Mouse (Mus musculus) forebrain, embryonic 13.5 days (tissue): ENCODE data around the gene Lrrc8d. TPM values are rescaled to one million over a fixed set of nuclear protein-coding genes. Genes with fewer than 3 reads are reported as not detected.
"Not testable (repeated sequence)": the region's sequence is repeated elsewhere in the genome, so short reads cannot be mapped to it uniquely, and the experiment has no call there.

Source experiments
- ATAC-seq: fragments of 200-750 bp; cut with Nextera tagmentation; 2 replicates; pipeline ENCODE4 v1.8.0; 2017
- H3K27ac ChIP-seq: fragments of 300-500 bp; sonication (generic); 2 replicates; pipeline ENCODE4 v1.5.1; 2015; ENCODE audit warnings: inconsistent platforms, mild to moderate bottlenecking, moderate library complexity
- H3K27me3 ChIP-seq: fragments of 300-500 bp; sonication (generic); 2 replicates; pipeline ENCODE4 v1.6.1; 2015; ENCODE audit warnings: mild to moderate bottlenecking, inconsistent platforms
- H3K36me3 ChIP-seq: fragments of 300-500 bp; sonication (generic); 2 replicates; pipeline ENCODE4 v1.6.1; 2015; ENCODE audit warnings: mild to moderate bottlenecking, inconsistent platforms; ENCODE audit not compliant: poor library complexity, severe bottlenecking
- H3K4me1 ChIP-seq: fragments of 300-500 bp; sonication (generic); 2 replicates; pipeline ENCODE4 v1.6.1; 2015; ENCODE audit warnings: inconsistent platforms
- H3K4me2 ChIP-seq: fragments of 300-500 bp; sonication (generic); 2 replicates; pipeline ENCODE4 v1.6.1; 2015; ENCODE audit warnings: inconsistent platforms, mild to moderate bottlenecking, moderate library complexity
- H3K4me3 ChIP-seq: fragments of 300-500 bp; sonication (generic); 2 replicates; pipeline ENCODE4 v1.5.1; 2015; ENCODE audit warnings: mild to moderate bottlenecking, inconsistent platforms
- H3K9ac ChIP-seq: fragments of 300-500 bp; sonication (generic); 2 replicates; pipeline ENCODE4 v1.6.1; 2015; ENCODE audit warnings: mild to moderate bottlenecking, inconsistent platforms
- H3K9me3 ChIP-seq: fragments of 300-500 bp; sonication (generic); replicated peaks from 2 replicates; pipeline ENCODE4 v1.6.1; 2016; ENCODE audit warnings: inconsistent platforms
- WGBS: fragments of 180-500 bp; shearing (Covaris S2); methylation state at CpG from one replicate; pipeline ENCODE4 v1.1.7; 2015; 5-methylcytosine and 5-hydroxymethylcytosine counted together
- polyA plus RNA-seq: library from polyadenylated mRNA; unstranded; fragments of >200 nt; fragmentation: Nextera tagmentation; extraction: Ambion mirVana; gene quantifications from 2 replicates; pipeline ENCODE4 v1.2.1, GENCODE M21; 2015

Gene Lrrc8d
- polyA plus RNA-seq, 1 experiment from 2014 or later = 27.2 TPM

DNA sequence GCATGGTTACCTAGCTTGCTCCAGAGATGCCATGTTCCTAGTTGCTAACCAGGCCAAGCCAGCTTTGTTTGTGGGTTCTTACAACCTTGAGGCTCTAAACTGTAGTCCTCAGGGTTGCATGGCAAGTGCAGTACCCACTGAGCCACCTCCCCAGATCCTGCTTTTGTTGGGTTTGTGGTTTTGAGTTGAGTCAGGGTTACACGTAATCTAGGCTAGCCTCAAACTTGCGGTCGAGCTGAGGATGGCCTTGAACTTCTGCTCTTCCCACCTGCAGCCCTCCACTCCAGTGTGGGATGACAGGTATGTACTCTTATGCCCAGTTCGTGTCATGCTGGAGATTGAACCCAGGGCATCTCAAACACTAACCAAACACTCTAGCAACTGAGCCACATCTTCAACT is 24.3 kb upstream of the Lrrc8d start:
- no peaks in the 10 kb centered on the region for H3K9me3 ChIP-seq
- no peaks in the 10 kb centered on the region for H3K27me3 ChIP-seq
- H3K27ac ChIP-seq = no peak overlapping the region
- ATAC-seq = no peak
- no peak overlapping the region for H3K4me2 ChIP-seq
- no peaks in the 10 kb centered on the region for H3K36me3 ChIP-seq
- H3K4me3 ChIP-seq = no peak overlapping the region
- H3K4me1 ChIP-seq = peaks cover 6% of the 10 kb centered on the region; the same call in 1 of the 2 replicates
- 86% methylated on average over 4 of the region's 4 CpGs for WGBS
- no peak overlapping the region for H3K9ac ChIP-seq

DNA sequence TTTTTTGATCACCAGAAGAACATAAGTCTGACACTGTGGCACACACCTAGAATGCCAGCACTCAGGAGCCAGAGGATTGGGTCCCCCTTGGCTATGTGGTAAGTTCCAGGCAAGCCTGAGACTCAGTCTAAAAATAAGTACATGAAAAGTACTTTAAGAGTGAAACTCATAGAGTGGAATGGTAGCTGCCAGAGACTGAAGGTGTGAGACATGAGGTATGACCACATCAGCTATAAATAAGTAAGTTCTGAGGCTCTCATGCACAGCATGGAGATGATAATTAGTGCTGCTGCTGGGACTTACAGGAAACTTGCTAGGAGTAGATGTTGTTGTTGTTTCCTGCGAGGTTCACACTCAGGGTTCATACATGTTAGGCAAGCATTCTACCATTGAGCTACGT is 22.7 kb upstream of the Lrrc8d start:
- no peak overlapping the region for H3K27ac ChIP-seq
- no peak overlapping the region for H3K4me2 ChIP-seq
- H3K4me3 ChIP-seq = no peak overlapping the region
- peaks cover 7% of the 10 kb centered on the region; the same call in 1 of the 2 replicates for H3K4me1 ChIP-seq
- H3K27me3 ChIP-seq = no peaks in the 10 kb centered on the region
- 93% methylated on average over 2 of the region's 2 CpGs for WGBS
- no peak for ATAC-seq
- no peaks in the 10 kb centered on the region for H3K9me3 ChIP-seq
- H3K9ac ChIP-seq = no peak overlapping the region
- no peaks in the 10 kb centered on the region for H3K36me3 ChIP-seq

DNA sequence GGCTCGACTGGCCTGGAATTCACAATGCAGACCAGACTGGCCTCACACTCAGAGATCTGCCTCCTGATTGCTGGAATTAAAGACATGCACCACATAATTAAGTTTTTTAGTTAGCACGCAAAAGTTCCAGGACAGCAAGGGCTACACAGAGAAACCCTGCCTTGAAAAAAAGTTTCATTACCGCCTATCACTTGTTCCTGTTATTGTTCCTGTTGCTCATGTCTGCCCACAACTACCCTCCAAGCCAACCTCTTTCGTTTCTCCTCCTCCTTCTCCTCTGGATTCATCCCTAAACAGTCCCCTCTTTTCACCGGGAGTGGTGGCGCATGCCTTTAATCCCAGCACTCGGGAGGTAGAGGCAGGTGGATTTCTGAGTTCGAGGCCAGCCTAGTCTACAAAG is 21.5 kb upstream of the Lrrc8d start:
- Histone ChIP-seq H3K9ac (no peak overlapping the region), H3K27ac (no peak overlapping the region), H3K4me2 (no peak overlapping the region), H3K9me3 (no peaks in the 10 kb centered on the region), H3K27me3 (no peaks in the 10 kb centered on the region), H3K4me3 (no peak overlapping the region), H3K4me1 (peaks cover 7% of the 10 kb centered on the region; the same call in 1 of the 2 replicates), H3K36me3 (no peaks in the 10 kb centered on the region)
- WGBS = 85% methylated on average over 8 of the region's 8 CpGs
- ATAC-seq = no peak

GRCm38 (mm10) chr5:105679261-105679660 is 20.5 kb upstream of the Lrrc8d start:
- WGBS = 50% methylated on average over 4 of the region's 4 CpGs
- Histone ChIP-seq H3K27me3 (no peaks in the 10 kb centered on the region), H3K4me2 (no peak overlapping the region), H3K27ac (no peak overlapping the region), H3K4me1 (peaks cover 12% of the 10 kb centered on the region; the same call in 1 of the 2 replicates), H3K9ac (no peak overlapping the region), H3K9me3 (no peaks in the 10 kb centered on the region), H3K4me3 (no peak overlapping the region), H3K36me3 (no peaks in the 10 kb centered on the region)
- no peak for ATAC-seq

DNA sequence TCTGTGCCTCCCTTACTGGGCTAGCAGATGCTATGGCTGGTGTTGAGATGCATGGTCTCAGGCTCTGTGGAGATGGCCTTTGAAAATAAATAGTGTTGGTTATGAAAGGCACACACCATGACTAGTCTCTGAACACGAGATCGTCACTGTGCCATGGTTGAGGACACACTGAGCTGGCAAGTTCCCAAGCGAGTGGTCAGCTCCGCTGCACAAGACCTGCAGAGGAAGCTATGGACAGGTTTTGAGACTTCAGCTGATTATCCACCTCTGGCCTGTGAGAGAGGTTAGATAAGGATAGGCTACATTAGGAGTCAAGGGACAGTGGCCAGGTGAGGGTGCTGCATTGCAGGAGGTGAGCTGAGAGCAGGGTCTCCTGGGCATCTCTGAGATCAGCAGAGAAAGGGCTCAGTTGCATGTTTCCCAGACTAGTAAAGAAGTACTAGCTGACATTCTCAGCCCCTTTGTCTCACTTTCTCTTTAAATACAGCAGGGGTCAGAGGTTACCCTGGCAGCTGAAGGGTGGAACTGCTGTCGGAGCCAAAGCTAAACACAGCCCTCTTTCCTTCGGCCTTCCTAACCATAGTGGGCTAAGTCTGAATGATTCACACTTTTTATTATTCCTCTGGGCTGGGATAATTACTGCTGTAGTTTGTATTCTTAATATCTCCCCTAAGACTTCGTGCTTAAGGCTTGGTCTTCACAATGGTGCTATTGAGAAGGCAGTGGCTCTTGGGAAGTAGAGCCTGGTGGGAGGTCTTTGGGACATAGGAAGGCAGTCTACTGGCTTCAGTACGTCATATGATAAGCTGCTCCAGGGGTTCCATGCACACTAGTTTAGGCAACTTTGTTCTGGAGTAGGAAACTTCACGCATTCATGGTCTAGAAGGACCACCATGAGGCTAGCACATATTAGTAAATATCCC is 19.6 kb upstream of the Lrrc8d start:
- WGBS = 40% methylated on average over 9 of the region's 9 CpGs
- Histone ChIP-seq H3K36me3 (no peaks in the 10 kb centered on the region), H3K9ac (no peak overlapping the region), H3K4me1 (peaks cover 12% of the 10 kb centered on the region; the same call in 1 of the 2 replicates), H3K9me3 (no peaks in the 10 kb centered on the region), H3K4me3 (no peak overlapping the region), H3K27ac (no peak overlapping the region), H3K27me3 (no peaks in the 10 kb centered on the region), H3K4me2 (no peak overlapping the region)
- ATAC-seq = no peak

DNA sequence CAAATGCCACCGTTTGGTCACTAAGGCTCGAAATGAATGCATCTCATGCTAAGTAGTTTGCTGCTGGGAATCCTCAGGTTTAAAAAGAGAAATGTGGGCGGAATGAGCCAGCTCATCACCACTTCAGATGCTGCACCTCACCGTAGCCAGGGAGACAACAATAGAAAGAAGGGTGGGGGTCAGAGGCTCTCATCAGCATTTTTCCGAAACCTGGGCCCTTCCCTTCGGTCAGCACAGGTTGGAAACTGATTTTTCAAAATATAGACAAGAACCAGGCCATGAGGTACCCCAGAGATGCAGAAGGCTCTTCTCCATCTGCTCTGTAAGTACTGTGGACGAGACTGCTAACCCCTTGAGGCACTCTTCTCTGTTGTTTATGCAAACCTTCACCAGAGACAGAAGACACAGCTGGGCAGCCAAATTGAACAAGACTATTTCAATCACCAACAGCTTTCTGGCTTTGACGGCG is 17.6 kb upstream of the Lrrc8d start:
- WGBS = 77% methylated on average over 9 of the region's 9 CpGs
- Histone ChIP-seq H3K36me3 (no peaks in the 10 kb centered on the region), H3K4me3 (no peak overlapping the region), H3K9me3 (no peaks in the 10 kb centered on the region), H3K27ac (no peak overlapping the region), H3K4me2 (no peak overlapping the region), H3K9ac (no peak overlapping the region), H3K27me3 (no peaks in the 10 kb centered on the region), H3K4me1 (peaks cover 12% of the 10 kb centered on the region; the same call in 1 of the 2 replicates)
- ATAC-seq = no peak

DNA sequence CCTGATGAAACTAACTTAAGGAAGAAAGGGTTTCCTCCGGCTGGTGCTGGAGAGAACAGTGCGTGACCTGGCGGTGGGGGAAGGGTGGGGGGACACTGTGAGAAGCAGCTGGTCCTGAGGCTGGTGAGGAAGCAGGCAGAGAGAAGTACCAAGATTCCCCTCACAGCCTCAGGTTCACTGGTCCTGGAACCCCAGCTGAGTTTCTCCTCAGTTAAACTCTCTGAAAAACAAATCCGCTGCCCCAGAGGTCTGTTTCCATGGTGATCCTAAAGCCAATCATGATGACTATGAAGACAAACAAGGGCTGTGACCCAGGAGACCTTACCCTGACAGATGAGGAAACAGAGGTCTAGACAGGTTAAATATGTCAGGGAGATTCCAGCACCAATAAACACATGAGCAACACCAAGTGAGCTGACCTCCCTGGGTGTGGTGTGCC is 15.8 kb upstream of the Lrrc8d start:
- Histone ChIP-seq H3K4me1 (peaks cover 12% of the 10 kb centered on the region; the same call in 1 of the 2 replicates), H3K4me3 (no peak overlapping the region), H3K36me3 (no peaks in the 10 kb centered on the region), H3K27me3 (no peaks in the 10 kb centered on the region), H3K9ac (no peak overlapping the region), H3K9me3 (no peaks in the 10 kb centered on the region), H3K4me2 (no peak overlapping the region), H3K27ac (no peak overlapping the region)
- ATAC-seq = no peak
- 26% methylated on average over 4 of the region's 4 CpGs for WGBS

DNA sequence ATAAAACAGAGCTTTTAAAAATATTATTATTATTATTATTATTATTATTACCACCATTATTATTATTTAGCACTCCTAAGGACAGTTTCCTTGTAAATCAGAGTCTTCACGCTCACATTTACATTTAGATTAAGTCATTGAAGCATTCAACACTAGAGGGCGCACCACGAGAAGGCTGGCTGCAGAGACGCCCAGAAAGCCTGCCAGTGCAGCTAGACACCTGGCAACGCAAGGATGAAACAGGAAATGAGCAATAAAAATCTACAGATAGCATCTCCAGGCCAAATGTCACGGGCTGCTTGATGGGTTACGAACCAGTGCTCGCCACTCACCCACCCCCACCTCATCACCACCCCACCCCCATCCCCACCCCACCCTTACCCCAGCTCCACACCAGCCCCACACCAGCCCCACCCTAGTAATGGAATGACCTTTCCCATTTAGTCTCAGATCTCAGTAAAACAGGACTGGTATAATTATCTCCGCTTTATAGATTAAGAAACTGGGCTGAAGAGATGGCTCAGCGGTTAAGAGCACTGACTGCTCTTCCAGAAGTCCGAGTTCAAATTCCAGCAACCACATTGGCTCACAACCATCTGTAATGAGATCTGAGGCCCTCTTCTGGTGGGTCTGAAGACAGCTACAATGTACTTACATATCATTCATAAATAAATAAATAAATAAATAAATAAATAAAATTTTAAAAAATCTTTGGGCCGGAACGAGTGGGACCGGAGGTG is 14.7 kb upstream of the Lrrc8d start:
- peak; percentile 84 for ATAC-seq

DNA sequence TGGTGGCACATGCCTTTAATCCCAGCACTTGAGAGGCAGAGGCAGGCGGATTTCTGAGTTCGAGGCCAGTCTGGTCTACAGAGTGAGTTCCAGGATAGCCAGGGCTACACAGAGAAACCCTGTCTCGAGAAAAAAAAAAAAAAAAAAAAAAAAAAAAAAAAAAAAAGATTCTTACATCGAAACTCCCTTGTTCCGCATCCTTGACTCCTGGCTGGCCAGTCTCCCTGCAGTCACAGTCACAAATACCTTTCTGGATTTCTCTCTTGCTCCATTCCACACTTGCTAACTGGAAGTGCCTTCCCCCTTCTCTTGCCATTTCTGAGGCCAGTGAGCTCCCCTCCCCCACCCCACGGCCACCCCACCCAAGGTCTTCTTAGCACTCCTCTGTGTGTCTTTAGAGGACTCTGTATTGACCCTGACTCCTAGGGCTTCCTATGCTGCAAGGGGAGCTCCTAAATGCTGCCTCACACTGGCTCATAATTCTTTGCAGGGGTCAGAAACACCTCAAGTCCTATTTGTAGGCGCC is 13.9 kb upstream of the Lrrc8d start:
- not testable (repeated sequence) for H3K36me3 ChIP-seq, ATAC-seq

More for the DNA sequence above, 14.7 kb upstream of the Lrrc8d start:
- no peak overlapping the region for H3K4me3 ChIP-seq
- H3K9ac ChIP-seq = no peak overlapping the region
- H3K4me2 ChIP-seq = no peak overlapping the region
- H3K36me3 ChIP-seq = no peaks in the 10 kb centered on the region
- peaks cover 11% of the 10 kb centered on the region; the same call in 1 of the 2 replicates for H3K4me1 ChIP-seq
- H3K27ac ChIP-seq = no peak overlapping the region
- H3K9me3 ChIP-seq = no peaks in the 10 kb centered on the region
- H3K27me3 ChIP-seq = no peaks in the 10 kb centered on the region
- WGBS = 31% methylated on average over 14 of the region's 14 CpGs

GRCm38 (mm10) chr5:105686331-105686995 is 13.3 kb upstream of the Lrrc8d start:
- Histone ChIP-seq H3K27me3 (no peaks in the 10 kb centered on the region), H3K36me3 (no peaks in the 10 kb centered on the region), H3K9ac (no peak overlapping the region), H3K27ac (no peak overlapping the region), H3K4me2 (no peak overlapping the region), H3K4me3 (no peak overlapping the region), H3K9me3 (no peaks in the 10 kb centered on the region), H3K4me1 (0 out of 2 replicates have a peak, but pooled peaks cover 5% of the 10 kb centered on the region)
- 70% methylated on average over 12 of the region's 12 CpGs for WGBS
- no peak for ATAC-seq

More for the DNA sequence above, 13.9 kb upstream of the Lrrc8d start:
- not testable (repeated sequence) for H3K9me3 ChIP-seq, H3K27me3 ChIP-seq, H3K4me1 ChIP-seq, H3K27ac ChIP-seq, H3K4me2 ChIP-seq, H3K4me3 ChIP-seq, H3K9ac ChIP-seq
- WGBS = 78% methylated on average over 7 of the region's 7 CpGs

DNA sequence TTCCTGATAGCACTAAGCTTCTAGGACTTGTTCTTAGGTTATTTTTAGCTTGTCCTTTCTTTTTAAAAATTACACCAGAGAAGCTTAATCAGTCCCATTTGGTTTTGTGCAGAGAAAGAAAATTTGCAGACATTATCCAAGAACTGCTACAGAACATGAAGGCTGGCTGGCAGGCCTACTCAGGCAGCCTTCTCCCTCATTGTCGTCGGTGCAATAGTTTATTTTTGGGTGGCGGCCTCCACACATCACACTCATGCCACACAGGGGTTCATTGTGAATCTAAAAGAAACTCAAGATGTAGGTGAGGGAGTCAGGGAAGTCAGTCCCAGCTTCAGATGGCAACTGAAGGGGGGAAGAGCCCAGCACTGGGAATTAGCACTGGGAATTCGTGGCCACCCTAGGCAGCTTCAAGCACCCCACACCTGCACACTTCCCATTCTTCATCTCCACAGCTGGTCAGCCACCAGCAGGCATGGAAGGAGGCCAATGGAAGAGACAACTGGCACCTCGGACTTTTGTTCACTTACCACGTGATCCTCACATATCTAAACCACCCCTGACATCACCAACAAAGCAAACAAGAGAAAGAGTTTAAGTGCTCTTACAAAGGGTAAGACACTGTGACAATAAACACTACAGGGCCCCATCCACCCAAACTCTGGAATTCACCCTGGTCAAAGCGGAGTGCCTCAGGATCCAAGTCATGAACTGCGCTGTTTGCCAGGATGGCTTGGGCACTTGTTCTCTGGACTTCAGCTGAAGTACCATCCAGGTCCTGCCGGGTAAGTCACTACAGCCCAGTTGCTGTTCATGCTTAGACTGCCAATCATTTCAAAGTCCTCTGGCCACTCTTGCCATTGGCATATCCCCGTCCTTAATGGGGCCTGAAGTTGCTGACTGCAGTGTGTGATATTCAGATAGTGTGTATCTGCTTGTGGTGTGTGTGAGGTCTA is 9.0 kb upstream of the Lrrc8d start:
- no peaks in the 10 kb centered on the region for H3K27me3 ChIP-seq
- H3K27ac ChIP-seq = no peak overlapping the region
- WGBS = 75% methylated on average over 10 of the region's 10 CpGs
- no peak overlapping the region for H3K4me3 ChIP-seq
- H3K4me2 ChIP-seq = no peak overlapping the region
- H3K36me3 ChIP-seq = no peaks in the 10 kb centered on the region
- ATAC-seq = no peak
- no peak overlapping the region for H3K9ac ChIP-seq
- no peaks in the 10 kb centered on the region for H3K4me1 ChIP-seq
- no peaks in the 10 kb centered on the region for H3K9me3 ChIP-seq
